Mouse (Mus musculus) gastrocnemius, postnatal 14 days (tissue): ENCODE measurements at regions not wholly inside any gene's neighbourhood (a gene's known extent, or its start where the extent isn't known, plus 50 kb on each side); places are given as distances from the start of the nearest gene placed in this dataset.
A peak's percentile ranks its signal among the peaks of the same experiment; 100 is the strongest.
"Not testable (repeated sequence)": the region's sequence is repeated elsewhere in the genome, so short reads cannot be mapped to it uniquely, and the experiment has no call there.

Experiments
- DNase-seq: peaks from one replicate; pipeline ENCODE4 v3.0.0; 2021; ENCODE audit warnings: mixed read lengths
- intact Hi-C: fragments of 180-260 bp; cut with DNase I; formaldehyde crosslinking; loops from one replicate; pipeline ENCODE4 v1.15.1; 2025; ENCODE audit warnings: low total_unique reads

GRCm38 (mm10) chr17:16516173-16516572 lies 547.7 kb upstream of the Zfp960 start:
- no peak for DNase-seq
- intact Hi-C loops: no loop called here

- intact Hi-C loops: no loop called here
- DNase-seq: no peak
These were observed 570.0 kb upstream of the Zfp960 start for GRCm38 (mm10) chr17:16493951-16494350.

- intact Hi-C loops: no loop called here
- no peak for DNase-seq
These were observed 570.4 kb upstream of the Zfp960 start for GRCm38 (mm10) chr17:16493546-16493945.

GRCm38 (mm10) chr17:16492551-16492950 lies 571.4 kb upstream of the Zfp960 start:
- intact Hi-C loops: no loop called here
- no peak for DNase-seq

GRCm38 (mm10) chr17:16486355-16486754 lies 577.6 kb upstream of the Zfp960 start:
- DNase-seq: no peak
- intact Hi-C loops: no loop called here

- DNase-seq: no peak
- intact Hi-C loops: no loop called here
These were observed 579.9 kb upstream of the Zfp960 start for GRCm38 (mm10) chr17:16483976-16484375.

GRCm38 (mm10) chr17:16481722-16482121 lies 582.2 kb upstream of the Zfp960 start:
- intact Hi-C loops: no loop called here
- DNase-seq: no peak

- intact Hi-C loops: no loop called here
These were observed 583.3 kb upstream of the Zfp960 start for GRCm38 (mm10) chr17:16480579-16480978.

GRCm38 (mm10) chr17:16461208-16461607 lies 602.7 kb upstream of the Zfp960 start:
- DNase-seq: no peak
- intact Hi-C loops: no loop called here

More at GRCm38 (mm10) chr17:16480579-16480978, 583.3 kb upstream of the Zfp960 start:
- no peak for DNase-seq

GRCm38 (mm10) chr17:16453098-16453497 lies 610.8 kb upstream of the Zfp960 start:
- intact Hi-C loops: no loop called here
- no peak for DNase-seq

GRCm38 (mm10) chr17:16444562-16444961 lies 613.7 kb upstream of the Rgmb start:
- DNase-seq: no peak
- intact Hi-C loops: no loop called here

- no peak for DNase-seq
- intact Hi-C loops: no loop called here
These were observed 564.4 kb upstream of the Rgmb start for GRCm38 (mm10) chr17:16395193-16395612.

GRCm38 (mm10) chr17:16374855-16375221 lies 544.0 kb upstream of the Rgmb start:
- intact Hi-C loops: not testable (repeated sequence)

GRCm38 (mm10) chr17:16374119-16374854 lies 543.4 kb upstream of the Rgmb start:
- DNase-seq, intact Hi-C loops: not testable (repeated sequence)

More at GRCm38 (mm10) chr17:16374855-16375221, 544.0 kb upstream of the Rgmb start:
- not testable (repeated sequence) for DNase-seq

GRCm38 (mm10) chr17:16372976-16373375 lies 542.1 kb upstream of the Rgmb start:
- intact Hi-C loops: no loop called here
- DNase-seq: no peak

- intact Hi-C loops: no loop called here
- DNase-seq: no peak
These were observed 513.2 kb upstream of the Rgmb start for GRCm38 (mm10) chr17:16344061-16344460.

- intact Hi-C loops: no loop called here
- DNase-seq: no peak
These were observed 511.9 kb upstream of the Rgmb start for GRCm38 (mm10) chr17:16342785-16343184.

- peak; percentile 6 for DNase-seq
- intact Hi-C loops: no loop called here
These were observed 509.1 kb upstream of the Rgmb start for GRCm38 (mm10) chr17:16339720-16340470.

- DNase-seq: no peak
- intact Hi-C loops: no loop called here
These were observed 481.1 kb upstream of the Rgmb start for GRCm38 (mm10) chr17:16311914-16312313.

- no peak for DNase-seq
- intact Hi-C loops: no loop called here
These were observed 480.5 kb upstream of the Rgmb start for GRCm38 (mm10) chr17:16311196-16311873.
